Mouse (Mus musculus) heart, adult 2 months (tissue): ENCODE data around the gene Samd4.

Experiments
- CTCF ChIP-seq: fragments of 200-600 bp; IDR thresholded peaks from 2 replicates; pipeline ENCODE4 v1.8.1; 2022; ENCODE audit warnings: antibody characterized with exemption, mild to moderate bottlenecking, moderate library complexity
- POLR2A ChIP-seq: fragments of 200-500 bp; IDR thresholded peaks from 2 replicates; pipeline ENCODE4 v1.6.1; 2011; ENCODE audit warnings: mild to moderate bottlenecking, low read depth, low read length, control low read depth; ENCODE audit not compliant: insufficient read depth

- TF ChIP-seq CTCF (no peak), POLR2A (no peak)
Measured at GRCm38 (mm10) chr14:47032140-47032539, 149.5 kb downstream of the Samd4 start.
